Mouse (Mus musculus): ENCODE measurements around the gene Myoz2.

DNA sequence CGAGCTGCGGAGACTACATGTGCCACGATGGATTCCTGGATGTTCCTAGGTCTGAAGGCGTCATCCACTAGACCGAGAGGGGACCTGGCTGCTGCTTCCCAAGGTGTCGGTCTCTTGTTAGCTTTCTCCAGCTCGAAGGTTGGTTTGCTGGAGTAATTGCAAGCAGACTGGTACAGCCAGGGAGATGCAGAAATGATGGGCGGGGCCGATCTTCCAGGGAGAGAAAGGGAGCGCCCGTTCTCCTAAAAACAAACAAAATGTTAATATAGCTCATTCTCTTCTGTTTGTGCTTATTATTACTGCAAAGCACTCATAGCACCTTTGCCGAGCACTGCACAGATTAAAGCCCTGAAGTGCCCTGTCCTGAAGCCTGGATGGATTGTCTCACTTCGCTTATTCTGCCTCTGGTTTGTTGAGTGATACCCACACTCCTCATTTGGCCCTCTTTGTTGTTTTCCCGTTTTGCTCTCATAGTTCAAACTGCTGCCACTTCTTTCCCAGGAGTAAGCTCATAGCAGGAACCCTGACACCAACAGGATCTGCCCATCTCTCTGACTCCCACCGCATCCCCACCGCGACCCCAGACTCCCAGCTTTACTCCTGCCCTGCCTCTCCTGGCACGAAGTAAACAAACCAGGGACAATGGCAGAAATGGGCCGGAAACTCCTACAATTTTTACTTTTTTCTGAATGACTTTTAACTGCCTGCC is 45.4 kb upstream of the Myoz2 start:
- TF ChIP-seq CTCF (IDR thresholded peaks at IDR 0.05; ENCODE audit: low read depth) (no peak), EP300 (IDR thresholded peaks at IDR 0.05; ENCODE audit: low read depth) (no peak)

Data from liver, embryonic 14.5 days (tissue).